Mouse (Mus musculus) intestine, embryonic 15.5 days (tissue): ENCODE data around the gene Mrpl17. TPM values are rescaled to one million over a fixed set of nuclear protein-coding genes. Genes with fewer than 3 reads are reported as not detected.

Experiments
- ATAC-seq: fragments of 200-750 bp; cut with Nextera tagmentation; 2 replicates; pipeline ENCODE4 v1.8.0; 2017; ENCODE audit warnings: moderate TSS enrichment, moderate library complexity
- H3K27ac ChIP-seq: fragments of 300-500 bp; sonication (generic); 2 replicates; pipeline ENCODE4 v1.5.1; 2015; ENCODE audit warnings: mild to moderate bottlenecking, inconsistent platforms
- H3K27me3 ChIP-seq: fragments of 300-500 bp; sonication (generic); replicated peaks from 2 replicates; pipeline ENCODE4 v1.6.1; 2015; ENCODE audit warnings: inconsistent platforms
- H3K36me3 ChIP-seq: fragments of 300-500 bp; sonication (generic); 2 replicates; pipeline ENCODE4 v1.6.1; 2015; ENCODE audit warnings: inconsistent platforms
- H3K4me1 ChIP-seq: fragments of 300-500 bp; sonication (generic); replicated peaks from 2 replicates; pipeline ENCODE4 v1.6.1; 2015; ENCODE audit warnings: inconsistent platforms
- H3K4me2 ChIP-seq: fragments of 300-500 bp; sonication (generic); replicated peaks from 2 replicates; pipeline ENCODE4 v1.6.1; 2015; ENCODE audit warnings: mild to moderate bottlenecking, inconsistent platforms
- H3K4me3 ChIP-seq: fragments of 300-500 bp; sonication (generic); replicated peaks from 2 replicates; pipeline ENCODE4 v1.5.1; 2015; ENCODE audit warnings: inconsistent platforms
- H3K9ac ChIP-seq: fragments of 300-500 bp; sonication (generic); 2 replicates; pipeline ENCODE4 v1.6.1; 2015; ENCODE audit warnings: inconsistent platforms
- H3K9me3 ChIP-seq: fragments of 300-500 bp; sonication (generic); 2 replicates; pipeline ENCODE4 v1.6.1; 2016; ENCODE audit warnings: inconsistent platforms
- WGBS: fragments of 180-500 bp; shearing (Covaris S2); methylation state at CpG from one replicate; pipeline ENCODE4 v1.1.7; 2015; 5-methylcytosine and 5-hydroxymethylcytosine counted together
- polyA plus RNA-seq: library from polyadenylated mRNA; unstranded; fragments of >200 nt; fragmentation: Nextera tagmentation; extraction: Ambion mirVana; gene quantifications from 2 replicates; pipeline ENCODE4 v1.2.1, GENCODE M21; 2015

Gene Mrpl17
- polyA plus RNA-seq, 1 experiment from 2014 or later, result 372 TPM

DNA sequence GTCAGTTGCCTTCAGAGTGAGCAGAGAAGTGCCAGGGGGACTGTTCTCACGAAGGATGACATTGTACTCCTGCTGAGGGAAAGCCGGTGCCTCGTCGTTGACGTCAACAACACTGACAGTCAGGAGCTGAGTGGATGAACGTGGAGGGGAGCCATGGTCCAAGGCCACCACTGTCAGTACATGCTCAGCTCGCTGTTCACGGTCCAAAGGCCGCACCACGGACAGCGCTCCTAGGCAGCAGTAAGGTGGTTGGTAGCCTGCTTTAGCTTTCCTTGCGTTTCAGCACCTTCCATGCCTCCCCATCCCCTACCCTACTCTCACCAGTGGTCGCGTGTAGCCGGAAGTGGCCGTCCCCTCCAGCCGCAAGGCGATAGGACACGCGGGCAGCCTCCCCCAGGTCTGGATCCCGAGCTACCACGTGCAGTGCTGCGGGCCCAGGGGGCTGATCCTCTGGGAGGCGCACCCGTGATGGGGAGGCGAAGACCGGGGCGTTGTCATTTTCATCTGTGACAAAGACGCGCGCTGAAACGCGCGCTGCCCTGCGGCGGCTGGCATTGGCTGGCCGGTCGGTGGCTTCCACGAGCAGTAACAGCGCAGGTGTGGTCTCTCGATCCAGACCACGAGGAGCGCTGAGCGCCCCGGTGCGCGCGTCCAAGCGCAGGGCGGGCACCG lies 49.0 kb downstream of the Mrpl17 start:
- Histone ChIP-seq H3K9ac (no peak overlapping the region), H3K27me3 (peaks cover 6% of the 10 kb centered on the region; the same call in 1 of the 2 replicates), H3K9me3 (no peaks in the 10 kb centered on the region), H3K4me1 (no peaks in the 10 kb centered on the region), H3K27ac (no peak overlapping the region), H3K4me3 (peak overlapping the region; percentile 24), H3K4me2 (peak overlapping the region; percentile 66), H3K36me3 (peaks cover 39% of the 10 kb centered on the region)
- WGBS, result 40% methylated on average over 51 of the region's 51 CpGs
- ATAC-seq, result peak; percentile 62

DNA sequence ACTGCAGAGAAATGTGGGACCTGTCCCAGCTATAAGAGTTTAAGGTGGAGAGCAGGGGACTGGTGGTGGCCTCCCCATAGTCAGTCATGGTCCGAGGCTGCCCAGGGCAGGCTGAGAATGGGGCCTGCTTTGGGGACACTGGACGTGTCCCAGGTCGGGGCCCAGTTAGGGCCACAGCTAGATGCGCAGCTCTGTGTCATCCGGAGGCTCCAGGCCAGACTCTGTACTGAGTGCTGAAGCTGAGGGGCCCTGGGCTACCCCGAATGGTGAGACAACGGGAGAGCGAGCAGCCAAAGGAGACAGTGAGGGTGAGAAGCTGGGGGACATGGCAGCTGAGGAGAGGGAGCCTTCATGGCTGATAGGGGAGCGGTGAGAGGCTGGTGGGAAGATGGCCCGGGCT lies 57.6 kb downstream of the Mrpl17 start:
- 87% methylated on average over 10 of the region's 10 CpGs for WGBS
- H3K27ac ChIP-seq, result no peak overlapping the region
- no peaks in the 10 kb centered on the region for H3K9me3 ChIP-seq
- no peak overlapping the region for H3K4me3 ChIP-seq
- H3K9ac ChIP-seq, result no peak overlapping the region
- H3K27me3 ChIP-seq, result no peaks in the 10 kb centered on the region
- H3K4me1 ChIP-seq, result no peaks in the 10 kb centered on the region
- no peak for ATAC-seq
- H3K4me2 ChIP-seq, result no peak overlapping the region
- H3K36me3 ChIP-seq, result peaks cover 28% of the 10 kb centered on the region; the same call in 1 of the 2 replicates

Other genes with a start within 250 kb of the Mrpl17 start
- gene Apbb1, start 229.4 kb downstream of the Mrpl17 start, polyA plus RNA-seq, result 36.6 and 37.8 TPM in 2 replicates
- 3.8 and 4.8 TPM in 2 replicates for gene Hpx, start 211.0 kb downstream of the Mrpl17 start, polyA plus RNA-seq
- gene Trim3, start 177.5 kb downstream of the Mrpl17 start, polyA plus RNA-seq, result 21.4 and 24.7 TPM in 2 replicates
- 203 and 227 TPM in 2 replicates for gene Timm10b, start 171.0 kb downstream of the Mrpl17 start, polyA plus RNA-seq
- 66.0 and 72.7 TPM in 2 replicates for gene Arfip2, start 170.7 kb downstream of the Mrpl17 start, polyA plus RNA-seq
- gene Gm45799, start 170.5 kb downstream of the Mrpl17 start, polyA plus RNA-seq, result 16.2 and 39.5 TPM in 2 replicates
- 0.44 and 0.80 TPM in 2 replicates for gene Dnhd1, start 160.3 kb downstream of the Mrpl17 start, polyA plus RNA-seq
- 313 and 320 TPM in 2 replicates for gene Ilk, start 74.5 kb downstream of the Mrpl17 start, polyA plus RNA-seq
- gene Rrp8, start 73.7 kb downstream of the Mrpl17 start, polyA plus RNA-seq, result 32.4 and 34.4 TPM in 2 replicates
- gene Taf10, start 66.7 kb downstream of the Mrpl17 start, polyA plus RNA-seq, result 134 and 140 TPM in 2 replicates
- gene Tpp1, start 58.9 kb downstream of the Mrpl17 start, polyA plus RNA-seq, result 109 TPM in 2 replicates
- 8.2 and 8.3 TPM in 2 replicates for gene Dchs1, start 23.4 kb downstream of the Mrpl17 start, polyA plus RNA-seq
- 0.71 and 0.89 TPM in 2 replicates for gene Gm4070, start 142.9 kb upstream of the Mrpl17 start, polyA plus RNA-seq